Mouse (Mus musculus) macrophage (primary cell): Measurements from ENCODE around the gene Eif4a1. TPM values are rescaled to one million over a fixed set of nuclear protein-coding genes. Genes with fewer than 3 reads are reported as not detected.
A peak's percentile ranks its signal among the peaks of the same experiment; 100 is the strongest.

Experiments
- H3K27ac ChIP-seq: fragments of 350-480 bp; formaldehyde crosslinking; 2 replicates; pipeline ENCODE4 v1.9.0; 2021
- H3K36me3 ChIP-seq: fragments of 350-480 bp; formaldehyde crosslinking; 2 replicates; pipeline ENCODE4 v1.9.0; 2021; ENCODE audit errors: inconsistent target
- H3K4me3 ChIP-seq: fragments of 350-480 bp; formaldehyde crosslinking; 2 replicates; pipeline ENCODE4 v1.9.0; 2021; ENCODE audit errors: inconsistent target
- H3K79me2 ChIP-seq: fragments of 350-480 bp; formaldehyde crosslinking; 2 replicates; pipeline ENCODE4 v1.9.0; 2021; ENCODE audit errors: inconsistent target
- WGBS: methylation state at CpG from one replicate; pipeline ENCODE4 v1.1.7; 2026; ENCODE audit warnings: inconsistent platforms; ENCODE audit not compliant: missing documents; 5-methylcytosine and 5-hydroxymethylcytosine counted together
- polyA plus RNA-seq: library from polyadenylated mRNA; stranded (reverse); fragments of 250-400 nt; gene quantifications from 3 replicates; pipeline ENCODE4 v1.2.4, GENCODE M21; 2018; ENCODE audit warnings: inconsistent platforms
- total RNA-seq, 78 experiments: library from RNA; depleted of rRNA; stranded (reverse); fragments of 250-400 nt; gene quantifications; 1 replicate in 9 of 78; 2 replicates in 24 of 78; 3 replicates in 43 of 78; 4 replicates in 2 of 78; pipeline ENCODE4 v1.2.4; 2018; ENCODE audit warnings: inconsistent platforms in 56 of 78

Eif4a1 gene
- 1,000 to 10,000 TPM in 13 of 26 experiments, 100 to 1,000 TPM in 13; 445 to 1,542 (median 988) TPM for total RNA-seq (2018; cell fraction: chromatin; rRNA removed)
- total RNA-seq (2018; cell fraction: cytosol; rRNA removed) = 100 to 1,000 TPM; 534 to 868 (median 666) TPM
- total RNA-seq (2018; cell fraction: nucleus; rRNA removed) = 1,000 to 10,000 TPM in 4 of 26 experiments, 100 to 1,000 TPM in 22; 458 to 1,180 (median 654) TPM
- 683 to 1,306 TPM (median 693 TPM) in 3 replicates for polyA plus RNA-seq

- Histone ChIP-seq H3K27ac (peak within 1 kb of the TSS; percentile 86), H3K4me3 (peak within 1 kb of the TSS; percentile 50), H3K79me2 (peaks cover 88% of the 10 kb centered on the region), H3K36me3 (peaks cover 60% of the 10 kb centered on the region)
- under 1% methylated on average over 27 of the region's 36 CpGs for WGBS
Observed at GRCm38 (mm10) chr11:69672211-69672706, at the start of gene Eif4a1. Eif4a1 (minus strand) TSS chr11:69672423.

DNA sequence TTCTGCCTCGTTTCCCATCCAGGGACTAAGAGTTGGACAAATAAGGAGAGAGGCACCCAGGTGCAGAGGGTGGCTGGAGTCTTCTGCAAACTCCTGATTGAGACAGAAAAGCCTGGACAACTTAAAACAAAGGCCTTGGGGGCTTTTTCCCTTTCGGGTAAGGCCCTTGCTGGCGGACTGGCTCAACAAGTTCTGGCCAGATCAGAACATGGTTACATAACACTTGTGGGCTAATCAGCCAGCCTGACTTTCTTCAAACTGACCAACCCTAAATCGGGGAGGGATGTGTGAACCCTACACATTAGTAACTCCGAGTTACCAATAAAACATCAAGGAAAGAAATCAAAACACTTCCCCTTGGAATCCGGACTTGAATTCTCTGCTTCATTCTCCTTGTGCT lies 48.6 kb upstream of the Eif4a1 start:
- no peaks in the 10 kb centered on the region for H3K79me2 ChIP-seq
- H3K4me3 ChIP-seq = no peak overlapping the region
- H3K36me3 ChIP-seq = no peaks in the 10 kb centered on the region
- 91% methylated on average over 6 of the region's 6 CpGs for WGBS
- H3K27ac ChIP-seq = no peak overlapping the region

- H3K4me3 ChIP-seq = no peak overlapping the region
- no peak overlapping the region for H3K27ac ChIP-seq
- 79% methylated on average over 6 of the region's 6 CpGs for WGBS
- no peaks in the 10 kb centered on the region for H3K79me2 ChIP-seq
- no peaks in the 10 kb centered on the region for H3K36me3 ChIP-seq
Observed at GRCm38 (mm10) chr11:69719423-69719822, 47.2 kb upstream of the Eif4a1 start.

DNA sequence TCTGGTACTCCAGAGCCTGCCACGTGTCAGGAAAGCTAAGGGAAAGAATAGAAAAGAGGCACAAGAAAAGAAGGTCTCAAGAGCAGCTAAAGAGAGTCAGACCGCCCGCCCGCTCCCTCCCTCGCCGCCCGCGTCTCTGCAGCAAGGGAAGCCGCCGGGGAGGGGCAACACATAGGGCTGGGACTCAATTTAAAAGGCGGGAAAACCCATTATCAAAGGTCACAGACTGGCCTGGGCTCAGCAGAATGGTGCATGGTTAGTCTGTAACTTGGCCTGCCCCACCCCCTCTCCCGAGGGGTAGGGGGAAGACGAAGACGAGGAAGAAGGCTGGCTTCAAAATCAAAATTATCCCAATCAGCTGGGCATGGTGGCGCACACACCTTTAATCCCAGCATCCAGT lies 46.4 kb upstream of the Eif4a1 start:
- Histone ChIP-seq H3K27ac (no peak overlapping the region), H3K79me2 (no peaks in the 10 kb centered on the region), H3K36me3 (no peaks in the 10 kb centered on the region), H3K4me3 (no peak overlapping the region)
- 81% methylated on average over 15 of the region's 15 CpGs for WGBS

DNA sequence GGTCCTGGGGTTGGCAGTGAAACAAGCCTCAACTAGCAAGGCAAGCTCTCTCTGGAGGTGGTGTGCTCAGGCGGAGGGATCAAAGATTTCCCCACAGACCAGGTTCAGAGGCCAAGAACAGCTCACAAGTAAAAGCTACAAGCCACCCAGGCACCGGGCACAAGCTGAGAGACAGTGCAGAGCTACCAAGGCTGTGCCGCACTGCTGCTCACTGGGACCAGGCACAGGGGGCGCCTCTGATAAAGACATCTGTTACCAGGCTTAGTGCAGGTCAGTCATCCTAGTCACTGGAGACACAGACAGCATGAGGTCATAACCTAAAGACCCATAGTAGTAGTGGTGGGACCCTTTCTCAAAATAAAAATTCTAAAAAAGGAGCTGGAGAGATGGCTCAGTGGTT lies 44.7 kb upstream of the Eif4a1 start:
- Histone ChIP-seq H3K36me3 (no peaks in the 10 kb centered on the region), H3K27ac (no peak overlapping the region), H3K4me3 (no peak overlapping the region), H3K79me2 (no peaks in the 10 kb centered on the region)
- WGBS = 86% methylated on average over 4 of the region's 4 CpGs

- Histone ChIP-seq H3K36me3 (no peaks in the 10 kb centered on the region), H3K4me3 (no peak overlapping the region), H3K79me2 (no peaks in the 10 kb centered on the region), H3K27ac (no peak overlapping the region)
- 33% methylated on average over 5 of the region's 5 CpGs for WGBS
Observed at GRCm38 (mm10) chr11:69715929-69716328, 43.7 kb upstream of the Eif4a1 start.

GRCm38 (mm10) chr11:69715482-69715881 lies 43.3 kb upstream of the Eif4a1 start:
- Histone ChIP-seq H3K27ac (no peak overlapping the region), H3K79me2 (no peaks in the 10 kb centered on the region), H3K36me3 (no peaks in the 10 kb centered on the region), H3K4me3 (no peak overlapping the region)
- WGBS = 87% methylated on average over 9 of the region's 9 CpGs

DNA sequence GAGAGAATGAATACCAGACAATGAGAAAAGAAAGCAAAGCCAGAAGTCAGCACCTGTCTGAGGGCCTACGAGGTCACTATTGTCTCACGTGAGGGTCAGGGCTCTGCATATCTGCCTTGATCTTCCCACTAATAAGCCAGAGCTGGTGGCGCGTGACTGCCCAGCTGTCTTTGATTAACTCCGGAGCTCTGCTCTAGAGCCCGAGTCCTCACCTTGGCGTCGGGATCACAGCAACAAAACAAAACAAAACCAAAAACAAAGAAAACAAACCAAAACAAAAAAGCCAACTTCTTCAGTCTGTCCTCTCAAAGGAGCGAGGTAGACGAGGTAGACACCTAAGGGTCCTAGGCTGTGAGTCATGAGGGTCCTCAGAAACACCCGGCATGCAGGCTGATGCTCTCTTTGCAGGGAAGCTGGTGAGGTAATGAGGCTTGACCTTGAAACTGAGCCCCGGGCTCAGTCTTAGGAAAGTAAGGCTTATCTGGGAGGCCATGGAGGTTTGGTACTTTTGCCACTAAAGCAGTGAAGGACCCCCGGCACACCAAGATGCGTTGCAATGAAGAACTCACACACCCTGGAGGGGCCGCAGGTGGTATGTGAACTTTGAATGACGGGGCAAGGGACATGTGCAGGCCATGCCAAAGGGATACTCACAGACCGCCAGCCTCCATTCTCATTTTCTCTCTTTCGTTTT lies 42.6 kb upstream of the Eif4a1 start:
- WGBS = 95% methylated on average over 18 of the region's 18 CpGs
- H3K4me3 ChIP-seq = no peak overlapping the region
- H3K27ac ChIP-seq = no peak overlapping the region
- no peaks in the 10 kb centered on the region for H3K36me3 ChIP-seq
- H3K79me2 ChIP-seq = no peaks in the 10 kb centered on the region

DNA sequence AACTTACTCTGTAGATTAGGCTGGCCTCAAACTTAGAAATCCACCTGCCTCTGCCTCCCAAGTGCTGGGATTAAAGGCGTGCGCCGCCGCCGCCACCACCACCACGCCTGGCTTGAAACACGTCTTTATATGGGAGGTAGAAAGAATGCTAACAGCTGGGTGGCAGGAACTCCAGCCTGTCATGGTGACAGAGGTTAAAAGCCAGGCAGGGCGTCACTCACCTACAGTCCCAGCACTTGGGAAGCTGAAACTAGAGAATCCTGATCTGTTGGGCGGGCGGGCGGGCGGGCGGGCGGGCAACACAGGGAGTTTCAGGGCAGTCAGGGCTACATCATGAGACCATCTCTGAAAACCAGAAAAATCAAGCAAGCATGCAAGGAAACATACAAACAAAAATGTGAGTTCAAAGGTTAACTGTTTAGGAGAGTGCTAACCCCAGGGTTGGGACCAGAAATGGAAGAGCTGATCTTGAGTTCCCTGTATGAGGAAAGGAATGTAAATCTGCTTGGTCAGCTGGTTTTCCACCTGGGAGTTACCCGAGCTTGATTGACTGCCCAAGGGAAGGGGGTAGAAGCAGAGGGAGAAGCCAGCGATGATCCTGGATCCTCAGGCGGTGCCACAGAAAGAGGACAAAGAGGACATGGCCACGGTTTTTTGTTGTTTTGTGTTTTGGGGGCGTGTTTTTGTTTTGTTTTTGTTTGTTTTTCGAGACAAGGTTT lies 40.9 kb upstream of the Eif4a1 start:
- Histone ChIP-seq H3K27ac (no peak overlapping the region), H3K36me3 (no peaks in the 10 kb centered on the region), H3K79me2 (no peaks in the 10 kb centered on the region), H3K4me3 (no peak overlapping the region)
- WGBS = 98% methylated on average over 8 of the region's 20 CpGs

GRCm38 (mm10) chr11:69711082-69711481 lies 38.9 kb upstream of the Eif4a1 start:
- Histone ChIP-seq H3K4me3 (no peak overlapping the region), H3K36me3 (no peaks in the 10 kb centered on the region), H3K79me2 (no peaks in the 10 kb centered on the region), H3K27ac (no peak overlapping the region)
- WGBS = 76% methylated on average over 2 of the region's 2 CpGs

- H3K36me3 ChIP-seq = no peaks in the 10 kb centered on the region
- no peak overlapping the region for H3K4me3 ChIP-seq
- H3K79me2 ChIP-seq = no peaks in the 10 kb centered on the region
- no peak overlapping the region for H3K27ac ChIP-seq
- WGBS = 100% methylated on average over 3 of the region's 3 CpGs
Observed at GRCm38 (mm10) chr11:69710470-69710869, 38.2 kb upstream of the Eif4a1 start.

GRCm38 (mm10) chr11:69709554-69710446 lies 37.6 kb upstream of the Eif4a1 start:
- H3K79me2 ChIP-seq = no peaks in the 10 kb centered on the region
- no peak overlapping the region for H3K27ac ChIP-seq
- H3K4me3 ChIP-seq = no peak overlapping the region
- 85% methylated on average over 10 of the region's 11 CpGs for WGBS
- no peaks in the 10 kb centered on the region for H3K36me3 ChIP-seq

GRCm38 (mm10) chr11:69708614-69709265 lies 36.5 kb upstream of the Eif4a1 start:
- Histone ChIP-seq H3K79me2 (no peaks in the 10 kb centered on the region), H3K36me3 (no peaks in the 10 kb centered on the region), H3K4me3 (no peak overlapping the region), H3K27ac (no peak overlapping the region)
- WGBS = 100% methylated on average over 3 of the region's 3 CpGs

DNA sequence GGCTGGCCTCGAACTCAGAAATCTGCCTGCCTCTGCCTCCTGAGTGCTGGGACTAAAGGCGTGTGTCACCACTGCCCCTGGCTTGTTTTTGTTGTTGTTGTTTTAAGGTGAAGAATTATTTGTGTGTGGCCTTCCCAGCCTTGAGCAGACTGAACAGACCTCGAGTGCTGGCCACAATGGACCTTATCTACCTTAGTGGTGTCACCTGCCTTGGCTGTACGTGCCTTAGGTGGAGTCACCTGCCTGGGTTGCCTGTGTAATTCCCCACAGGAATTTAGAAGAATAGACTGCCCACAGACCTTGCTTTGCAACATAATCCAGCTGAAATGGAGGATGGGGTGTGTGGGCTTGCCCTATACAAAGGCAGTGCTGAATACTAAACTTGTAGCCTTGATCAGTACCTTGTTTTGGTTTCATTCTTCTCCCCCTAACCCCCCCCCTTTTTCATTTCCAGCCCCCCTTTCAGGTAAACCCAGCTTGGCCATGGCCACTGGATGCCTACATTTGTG lies 35.7 kb upstream of the Eif4a1 start:
- WGBS = 100% methylated on average over 2 of the region's 4 CpGs
- H3K27ac ChIP-seq = no peak overlapping the region
- no peaks in the 10 kb centered on the region for H3K79me2 ChIP-seq
- H3K36me3 ChIP-seq = no peaks in the 10 kb centered on the region
- H3K4me3 ChIP-seq = no peak overlapping the region
